Mouse (Mus musculus): ENCODE data around the gene Fkbp5.

- no peak for TF ChIP-seq POLR2A (IDR thresholded peaks at IDR 0.05; ENCODE audit: extremely low read depth, insufficient read depth, low read length)
- TF ChIP-seq CTCF (IDR thresholded peaks at IDR 0.05; ENCODE audit: low read depth, low read length), result no peak
Measured at GRCm38 (mm10) chr17:28524009-28524695, 6.8 kb upstream of the Fkbp5 start.

Measured in liver, adult 2 months (tissue).